Mouse (Mus musculus): ENCODE data around the gene Tekt3. TPM values are rescaled to one million over a fixed set of nuclear protein-coding genes. Genes with fewer than 3 reads are reported as not detected.

Tekt3 gene
- total RNA-seq (2021) (not detected), polyA plus RNA-seq (2012; rRNA removed) (not detected in 2 replicates)
- long read RNA-seq, result 0 reads

DNA sequence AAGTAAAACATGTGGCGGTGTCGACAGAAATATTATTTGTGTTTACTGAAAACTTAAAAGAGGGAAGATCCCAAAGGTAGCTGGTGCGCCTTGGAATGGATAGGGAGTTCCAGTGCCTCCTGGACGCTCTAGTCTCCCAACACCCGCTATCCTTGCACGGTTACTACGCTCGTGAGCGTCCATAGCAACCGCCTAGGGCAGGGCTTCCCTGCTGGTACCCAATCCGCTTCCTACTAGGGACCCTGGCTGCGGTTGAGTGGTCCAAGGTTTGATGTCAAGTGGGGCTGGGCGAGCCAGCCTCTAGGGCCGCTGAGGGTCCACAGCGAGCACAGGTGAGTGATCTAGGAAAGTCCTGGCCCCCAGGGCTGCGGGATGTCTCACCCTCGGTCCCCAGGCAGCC is at the start of gene Tekt3:
Gene Tekt3 (plus strand): TSS at position 209 of the 400 bp plus-strand sequence.
- no peak for DNase-seq

DNA sequence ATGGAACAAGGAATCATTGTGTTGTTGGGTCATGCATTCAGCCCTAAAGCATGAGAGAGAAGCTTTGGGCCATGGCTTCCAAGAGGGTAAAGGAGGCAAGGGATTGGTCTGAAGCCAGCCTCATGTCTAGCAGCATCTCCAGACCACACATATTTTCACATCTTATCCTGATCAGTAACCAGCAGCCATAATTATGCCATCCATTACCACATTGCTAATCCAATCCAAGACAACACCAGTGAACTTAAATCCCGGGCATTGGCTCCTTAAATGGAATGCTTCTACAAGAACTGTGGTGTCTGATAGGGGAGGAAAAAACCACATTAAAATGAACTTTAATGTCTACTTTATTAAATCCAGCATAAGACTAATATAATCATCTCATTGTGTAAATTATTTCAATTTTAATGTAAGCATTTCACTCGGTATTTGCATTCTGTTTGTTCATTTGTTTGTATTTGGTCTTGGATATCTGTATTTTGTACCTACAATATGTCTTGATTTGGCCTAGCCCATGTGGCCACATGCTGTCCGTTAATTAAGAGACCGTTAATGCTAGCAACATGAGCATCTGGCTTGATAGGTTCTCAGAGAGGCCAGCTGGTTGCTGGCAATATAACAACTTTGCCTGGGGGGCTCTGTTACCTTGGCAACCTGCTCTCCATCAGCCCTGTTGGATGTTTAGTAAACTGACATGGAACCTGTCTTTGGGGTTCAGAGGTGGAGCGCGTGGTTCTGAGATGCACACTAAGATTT is 43.9 kb upstream of the Tekt3 start:
- DNase-seq, result no peak

DNA sequence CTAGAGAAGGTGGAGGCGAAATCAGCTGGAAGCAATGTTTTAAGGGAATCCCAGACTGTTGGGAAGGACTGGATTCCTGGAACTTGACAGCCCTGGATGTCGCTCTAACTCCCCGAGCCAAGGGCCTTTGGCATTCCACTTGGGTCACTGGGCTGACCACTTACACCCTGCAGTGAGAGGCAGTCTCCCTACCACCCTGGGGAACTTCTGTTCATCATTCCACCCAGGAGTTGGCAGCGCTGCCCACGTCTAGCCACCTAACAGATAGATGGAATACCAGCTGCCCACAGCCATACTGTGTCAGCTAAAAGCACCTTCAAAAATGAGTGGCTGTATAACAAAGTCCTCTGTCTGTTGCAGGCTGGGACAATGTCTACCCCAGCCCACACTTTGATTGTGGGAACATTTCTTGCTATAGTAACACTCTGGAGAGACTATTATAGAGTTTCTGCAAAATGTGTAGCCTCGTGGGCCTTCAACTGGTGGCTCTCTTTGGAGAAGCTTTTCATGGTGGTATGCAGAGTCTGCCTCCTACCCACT is 43.3 kb upstream of the Tekt3 start:
- no peak for DNase-seq

DNA sequence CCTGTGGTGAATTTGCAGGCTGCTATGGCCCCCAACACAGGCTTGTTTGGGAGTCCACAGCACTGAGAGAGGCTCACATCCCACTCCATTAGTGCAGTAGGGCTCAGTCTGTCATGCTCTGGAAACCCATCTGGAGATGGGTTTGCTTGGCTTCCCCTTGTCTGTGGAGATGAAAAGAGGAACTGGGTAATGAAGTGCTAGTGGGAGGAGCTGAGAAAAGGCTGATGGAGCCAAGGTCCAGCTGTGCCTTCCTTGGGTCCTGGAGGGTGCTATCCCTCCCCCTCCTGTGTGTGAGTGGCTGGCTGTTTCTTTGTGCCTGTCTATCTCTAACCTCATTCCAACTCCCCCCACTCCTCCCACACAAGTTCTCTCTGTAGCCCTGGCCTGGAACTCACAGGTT is 40.8 kb upstream of the Tekt3 start:
- no peak for DNase-seq

DNA sequence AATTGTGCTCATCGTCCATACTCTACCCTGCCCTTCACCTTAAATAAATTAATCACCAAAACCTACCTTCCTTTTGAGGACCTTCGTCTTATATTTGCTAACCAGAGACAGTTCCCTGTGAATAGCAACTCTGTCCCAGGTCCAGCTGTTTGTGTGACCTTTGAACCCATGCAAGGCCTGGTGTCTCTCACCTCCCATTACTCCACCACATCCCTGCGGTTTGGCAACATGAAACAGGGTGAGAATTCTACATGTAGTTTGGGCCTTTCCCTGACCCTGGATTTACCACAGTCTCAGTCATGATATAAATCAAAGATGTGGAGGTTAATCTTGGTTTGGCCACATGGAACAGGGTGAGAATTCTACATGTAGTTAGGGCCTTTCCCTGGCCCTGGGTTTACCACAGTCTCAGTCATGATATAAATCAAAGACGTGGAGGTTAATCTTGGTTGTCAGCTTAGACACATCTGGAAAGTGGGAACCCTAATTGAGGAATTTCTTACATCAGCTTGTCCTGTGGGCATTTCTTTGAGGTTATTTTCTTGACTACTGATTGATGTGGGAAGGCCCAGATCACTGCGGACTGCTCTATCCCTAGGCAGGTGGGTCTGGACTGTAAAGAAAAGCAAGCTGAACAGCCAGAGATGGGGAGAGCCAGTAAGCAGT is 40.2 kb upstream of the Tekt3 start:
- peak; percentile 24 for DNase-seq

DNA sequence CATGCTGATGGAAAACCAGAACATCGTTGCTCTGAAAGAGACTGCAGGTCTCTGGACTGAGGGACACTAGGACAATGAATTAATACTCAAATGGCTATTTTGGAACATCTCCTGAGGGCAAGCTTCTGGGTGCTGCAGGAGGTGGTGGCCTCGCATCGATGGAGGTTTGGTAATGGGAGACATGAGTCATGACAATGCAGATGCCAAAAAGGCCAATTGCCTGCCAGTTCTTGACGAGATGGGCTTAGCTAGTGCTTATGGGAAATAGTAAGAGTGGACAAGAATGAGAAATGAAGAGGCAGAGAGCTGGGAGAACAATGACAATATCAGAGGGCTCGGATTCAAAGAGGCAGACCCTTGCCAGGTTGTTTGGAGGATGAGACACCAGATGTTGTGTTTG is 38.0 kb upstream of the Tekt3 start:
- DNase-seq, result peak; percentile 67

DNA sequence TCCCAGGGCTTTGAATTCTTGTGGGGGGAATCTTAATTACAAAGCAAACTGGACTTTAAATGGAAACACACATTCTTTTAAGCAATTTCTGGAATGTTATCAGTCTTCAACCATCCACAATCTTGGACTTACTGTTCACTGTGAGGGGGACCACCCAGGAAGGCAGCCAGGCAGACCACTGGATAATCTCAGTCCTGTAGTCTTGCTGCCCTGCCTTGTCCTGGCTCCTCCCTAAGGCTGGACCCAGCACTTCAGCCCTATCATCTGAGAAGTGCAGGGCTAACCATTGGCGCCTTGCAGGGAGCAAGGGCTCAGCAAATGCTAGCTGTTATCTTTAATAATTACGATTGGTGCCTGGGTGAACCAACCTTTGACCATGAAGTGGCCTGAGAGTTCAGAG is 37.3 kb upstream of the Tekt3 start:
- no peak for DNase-seq

DNA sequence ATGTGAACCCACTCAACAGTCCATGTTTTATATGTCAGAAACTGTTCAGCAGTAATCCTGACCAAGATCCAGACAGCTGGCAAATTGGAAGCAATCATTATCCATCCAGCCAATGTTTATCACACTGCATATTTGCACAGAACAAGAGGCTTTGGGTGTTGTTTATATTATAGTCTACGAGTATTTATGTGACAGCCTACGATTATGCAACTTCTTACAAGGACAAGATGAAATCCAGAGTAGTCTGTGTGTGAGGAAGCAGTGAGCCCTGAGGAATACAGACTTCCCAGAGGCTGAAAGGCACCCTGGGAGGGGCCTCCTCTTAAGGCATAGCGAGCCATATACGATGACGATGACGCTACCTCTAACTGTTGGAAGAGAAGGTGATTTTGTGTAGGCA is 36.0 kb upstream of the Tekt3 start:
- DNase-seq, result no peak

DNA sequence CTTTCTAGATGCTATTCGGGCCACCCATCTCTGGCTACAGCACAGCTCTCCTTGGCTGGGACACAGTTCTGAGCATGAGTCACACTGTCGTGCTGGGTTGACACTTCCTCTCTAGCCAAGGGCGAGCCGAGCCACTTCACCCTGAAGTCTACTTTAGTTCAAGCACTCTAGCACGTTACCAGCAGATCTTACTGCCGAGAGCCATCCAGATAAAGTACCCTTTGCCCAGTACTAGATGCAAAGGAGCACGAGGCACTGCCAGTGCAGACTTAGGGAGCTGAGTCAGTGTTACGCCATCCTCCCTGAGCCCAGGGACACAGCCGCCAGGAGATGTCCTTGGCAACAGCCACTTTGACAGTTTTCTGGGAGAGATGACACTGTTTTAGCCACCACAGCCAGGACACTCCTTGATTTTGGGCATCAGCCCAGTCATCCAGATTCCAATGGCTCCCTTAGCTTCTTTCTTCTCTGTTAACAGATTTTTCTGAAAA is 34.8 kb upstream of the Tekt3 start:
- peak; percentile 91 for DNase-seq

DNA sequence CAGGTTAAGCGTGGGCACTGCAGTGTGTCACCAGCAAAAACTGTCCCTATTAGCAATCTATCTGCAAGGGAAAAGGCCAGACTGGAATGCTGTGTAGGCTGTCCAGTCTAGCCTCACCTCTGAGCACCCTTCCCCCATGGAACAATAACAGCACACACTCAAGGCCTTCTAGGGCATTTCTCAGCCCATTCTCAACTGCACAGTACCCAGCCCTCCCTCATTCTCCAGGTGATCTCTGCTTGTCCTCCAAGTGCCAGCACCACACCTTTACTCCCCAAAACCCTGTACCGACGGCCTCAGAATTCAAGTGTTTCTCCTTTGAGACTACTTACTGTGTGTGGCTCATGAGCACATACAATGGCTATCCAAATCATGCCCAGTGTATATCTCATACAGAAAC is 33.3 kb upstream of the Tekt3 start:
- no peak for DNase-seq

DNA sequence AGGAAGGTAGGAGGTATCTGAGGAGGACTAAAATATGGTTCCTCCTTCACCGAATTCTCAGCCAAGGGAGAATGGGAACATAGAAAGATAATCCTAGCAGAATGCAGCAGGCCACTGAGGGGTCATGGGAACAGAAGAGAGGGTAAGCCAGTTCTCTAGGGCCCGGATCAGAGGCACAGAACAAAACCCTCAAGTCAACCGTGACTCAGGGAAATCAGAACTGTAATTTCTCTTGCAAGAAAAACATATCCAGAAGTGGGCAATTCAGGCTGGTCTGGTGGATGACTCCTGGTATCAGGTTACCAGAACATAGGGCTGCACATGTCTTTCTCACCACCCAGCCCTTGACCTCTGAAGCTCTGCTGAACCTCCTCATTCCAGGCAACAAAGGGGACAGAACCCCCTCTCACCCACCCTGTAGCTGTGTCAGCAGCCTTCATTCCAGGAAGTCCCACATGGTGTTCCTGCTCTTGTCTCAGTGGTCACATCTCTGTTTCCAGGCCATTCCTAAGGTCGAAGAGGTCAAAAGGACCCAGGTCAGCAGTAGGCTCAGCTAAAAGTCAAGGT is 32.2 kb upstream of the Tekt3 start:
- no peak for DNase-seq

DNA sequence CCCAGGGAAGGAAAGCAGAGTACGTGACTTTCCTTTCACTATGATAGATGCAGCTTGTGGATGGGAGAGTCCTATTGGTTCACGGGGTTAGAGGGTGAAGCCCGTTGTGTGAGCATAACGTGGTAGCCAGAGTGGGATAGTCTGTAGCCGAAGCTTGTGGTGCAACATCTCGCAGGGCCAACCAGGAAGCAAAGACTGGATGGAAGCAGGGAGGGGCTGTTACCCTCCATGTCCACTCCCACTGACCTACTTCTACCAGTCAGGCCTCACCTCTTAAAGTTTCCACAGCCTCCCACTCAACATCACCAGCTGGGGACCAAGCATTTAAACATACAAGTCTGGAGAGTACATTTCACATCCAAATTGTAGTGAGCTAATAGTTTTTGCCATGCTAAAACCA is 31.7 kb upstream of the Tekt3 start:
- DNase-seq, result peak; percentile 40

DNA sequence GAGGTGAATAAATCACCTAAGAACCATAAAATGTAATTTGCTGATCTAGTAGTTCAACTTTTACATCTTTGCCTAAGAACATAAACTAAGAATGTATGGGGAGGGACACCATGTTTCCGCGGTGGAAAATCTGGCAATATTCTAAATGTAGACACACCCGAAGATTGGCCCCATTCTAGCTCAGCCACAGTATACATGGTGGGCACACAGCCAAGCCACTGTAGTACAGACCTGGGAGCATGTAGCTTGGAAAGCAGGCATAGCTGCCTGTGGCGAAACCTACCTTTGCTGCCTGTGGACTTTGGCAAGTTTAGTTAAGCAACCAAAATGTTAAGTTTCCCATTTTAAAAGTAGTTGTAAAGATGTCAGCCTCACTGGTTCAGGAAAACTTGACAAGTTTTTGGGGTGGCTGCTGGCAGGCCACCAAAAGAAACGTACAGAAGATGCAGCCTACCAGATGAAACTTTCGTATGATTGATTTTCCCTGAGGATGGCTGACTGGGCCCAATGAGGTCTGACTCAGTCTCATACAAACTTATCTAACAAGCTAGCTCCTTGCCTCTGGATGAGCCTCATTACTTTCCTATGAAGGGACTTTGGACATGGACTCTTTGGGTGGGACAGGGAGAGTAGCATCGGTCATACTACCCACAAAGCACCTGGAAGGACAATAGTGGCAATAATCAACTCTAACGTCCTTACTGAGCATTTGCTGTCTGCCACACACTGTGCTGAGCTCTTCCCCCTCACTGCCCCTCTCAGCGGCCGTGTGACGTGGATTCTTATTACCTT is 25.8 kb upstream of the Tekt3 start:
- DNase-seq, result no peak

DNA sequence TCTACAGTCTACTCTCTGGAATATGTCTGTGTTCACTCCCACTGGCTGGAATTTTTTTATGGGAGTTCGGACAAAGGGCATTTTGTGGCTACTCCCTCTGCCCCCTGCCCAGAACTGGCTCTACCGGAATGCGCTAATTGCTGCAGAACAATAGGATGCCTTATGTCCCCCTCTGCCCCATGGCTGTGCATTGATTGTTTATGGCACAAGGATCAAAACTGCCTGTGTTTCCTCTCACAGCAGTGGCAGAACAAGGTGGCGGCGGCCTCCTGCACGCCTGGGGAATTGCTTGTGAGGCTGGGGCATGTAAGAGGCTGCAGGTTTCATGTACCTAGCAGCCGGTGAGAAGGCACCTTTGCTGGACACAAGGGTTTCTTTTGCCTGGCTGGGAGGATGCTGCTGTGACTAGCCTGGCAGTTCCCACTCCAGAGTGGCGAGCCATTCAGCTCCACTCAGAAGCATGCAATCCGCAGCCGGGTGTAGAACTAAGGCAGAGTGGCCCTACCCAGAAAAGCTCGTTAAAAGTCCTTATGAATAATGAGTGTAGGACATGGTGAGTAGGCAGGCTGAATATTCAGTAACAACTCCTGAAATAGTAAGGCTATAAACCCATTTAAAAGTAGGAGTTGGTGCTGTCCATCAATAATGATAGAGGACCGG is 21.3 kb upstream of the Tekt3 start:
- DNase-seq, result no peak

DNA sequence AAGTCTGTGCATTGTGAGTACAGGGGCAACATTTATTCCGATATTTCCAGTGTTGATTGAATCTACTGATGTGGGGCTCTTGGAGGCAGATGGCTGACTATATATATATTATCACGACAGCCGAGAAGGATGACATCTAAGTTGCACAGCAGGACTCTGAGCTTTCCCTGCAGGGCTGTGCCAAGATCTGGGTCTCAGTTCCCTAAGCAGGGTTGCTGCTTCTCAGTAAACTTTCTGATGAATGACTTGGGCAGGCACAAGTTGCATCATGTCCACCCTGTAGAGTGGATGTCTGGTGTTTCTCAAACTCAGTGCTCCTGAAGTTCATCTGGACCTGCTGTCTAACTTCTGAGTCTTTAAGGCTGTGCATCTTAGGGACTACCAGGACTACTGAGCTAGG is 15.7 kb upstream of the Tekt3 start:
- DNase-seq, result no peak

DNA sequence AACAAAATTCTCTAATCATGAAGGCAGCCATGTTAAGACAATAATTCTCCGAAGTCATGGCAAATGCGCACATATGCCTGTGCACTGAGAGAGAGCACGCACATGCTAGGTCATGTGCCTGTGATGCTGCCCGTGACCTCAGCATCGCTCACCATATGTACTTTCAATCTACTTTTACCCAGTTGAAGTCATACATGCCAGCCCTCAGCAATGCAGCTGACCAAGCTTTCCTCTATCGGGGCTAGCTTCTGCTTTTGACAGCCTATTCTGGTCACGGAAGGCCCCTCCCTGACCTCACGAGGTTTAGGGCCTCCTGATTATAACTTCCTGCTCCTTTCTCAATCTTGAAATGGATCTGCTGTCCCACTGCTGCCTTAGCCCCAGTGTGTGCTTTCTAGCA is 15.1 kb upstream of the Tekt3 start:
- no peak for DNase-seq

DNA sequence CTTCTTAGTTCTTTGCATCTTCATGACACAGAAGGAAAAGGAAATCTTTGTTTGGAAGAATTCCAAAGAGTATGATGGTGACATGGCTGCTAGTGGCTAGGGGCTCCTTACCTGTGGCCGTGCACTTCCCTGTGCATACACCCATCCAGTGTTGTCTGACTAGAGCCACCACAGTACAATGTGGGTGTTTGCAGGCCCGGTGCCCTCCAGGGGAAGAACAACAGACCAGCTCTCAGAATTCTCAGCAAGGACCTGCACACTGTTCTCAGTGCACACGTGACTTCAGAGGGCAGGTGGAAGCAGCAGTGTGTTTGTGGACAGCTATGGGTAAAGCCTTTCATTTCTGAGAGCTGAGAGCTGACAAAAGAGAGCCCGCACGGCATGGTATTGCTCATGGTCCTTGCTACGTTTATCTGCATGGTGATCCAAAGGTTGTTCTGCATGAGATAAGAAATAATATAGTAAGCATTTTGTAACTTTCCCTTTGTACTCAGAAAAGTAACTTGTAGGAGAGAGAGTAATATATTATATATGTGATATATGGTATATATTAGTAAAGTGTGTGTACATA is 11.0 kb upstream of the Tekt3 start:
- no peak for DNase-seq

DNA sequence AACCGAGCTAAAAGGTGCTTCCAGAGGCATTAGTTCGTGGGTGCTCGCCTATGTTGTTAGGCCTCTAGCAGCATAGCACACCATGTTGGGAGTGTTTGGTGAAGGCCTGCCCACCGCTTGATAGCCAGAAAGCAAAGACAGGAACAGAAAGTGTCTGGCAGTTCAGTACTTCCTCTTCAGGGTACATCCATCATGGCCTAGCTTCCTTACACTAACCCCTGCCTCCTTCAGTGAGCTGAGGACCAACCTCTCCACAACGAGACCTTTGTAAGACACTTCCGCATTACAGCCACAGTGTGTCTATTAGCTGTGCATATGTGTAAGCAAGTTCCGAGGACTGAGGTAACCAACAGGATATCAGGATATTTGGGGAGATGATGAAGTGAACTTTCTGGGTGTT is 10.4 kb upstream of the Tekt3 start:
- no peak for DNase-seq

DNA sequence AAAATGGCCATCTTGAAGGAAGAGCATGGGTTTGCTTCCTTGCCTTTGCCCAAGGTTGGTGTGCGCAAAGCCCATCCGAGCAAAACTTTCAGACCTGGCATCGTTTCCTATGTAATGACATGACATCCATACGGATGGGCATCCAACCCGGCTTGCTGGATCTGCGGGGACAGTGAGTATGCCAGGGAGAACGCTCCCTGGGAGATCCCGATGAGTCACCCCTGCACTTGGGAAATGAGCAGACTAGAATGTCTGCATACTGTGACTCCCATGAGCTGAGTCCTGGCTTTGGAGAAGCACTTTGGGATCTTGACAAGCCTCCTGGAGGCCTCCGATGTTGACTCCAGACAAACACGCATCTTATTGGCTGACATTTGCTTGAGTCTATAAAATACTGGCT is 9.5 kb upstream of the Tekt3 start:
- peak; percentile 27 for DNase-seq

DNA sequence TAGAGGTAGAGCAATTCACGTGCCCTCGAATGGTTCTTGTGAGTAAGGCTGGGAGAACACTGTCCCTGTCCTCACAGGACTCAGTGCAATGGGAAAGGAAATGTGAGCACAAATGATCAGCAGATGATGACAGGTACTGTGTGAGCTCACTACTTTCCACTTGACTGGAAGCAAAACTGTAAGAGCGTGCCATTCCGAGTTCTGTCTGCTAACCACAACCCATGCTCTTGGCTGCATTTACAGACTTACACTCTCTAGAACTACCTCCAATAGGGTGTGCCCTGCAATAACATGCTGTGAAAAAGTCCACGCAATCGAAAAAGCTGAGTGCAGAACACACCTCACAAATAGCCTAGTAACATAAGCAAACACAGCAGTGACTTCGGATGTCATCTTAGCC is 5.9 kb upstream of the Tekt3 start:
- no peak for DNase-seq

DNA sequence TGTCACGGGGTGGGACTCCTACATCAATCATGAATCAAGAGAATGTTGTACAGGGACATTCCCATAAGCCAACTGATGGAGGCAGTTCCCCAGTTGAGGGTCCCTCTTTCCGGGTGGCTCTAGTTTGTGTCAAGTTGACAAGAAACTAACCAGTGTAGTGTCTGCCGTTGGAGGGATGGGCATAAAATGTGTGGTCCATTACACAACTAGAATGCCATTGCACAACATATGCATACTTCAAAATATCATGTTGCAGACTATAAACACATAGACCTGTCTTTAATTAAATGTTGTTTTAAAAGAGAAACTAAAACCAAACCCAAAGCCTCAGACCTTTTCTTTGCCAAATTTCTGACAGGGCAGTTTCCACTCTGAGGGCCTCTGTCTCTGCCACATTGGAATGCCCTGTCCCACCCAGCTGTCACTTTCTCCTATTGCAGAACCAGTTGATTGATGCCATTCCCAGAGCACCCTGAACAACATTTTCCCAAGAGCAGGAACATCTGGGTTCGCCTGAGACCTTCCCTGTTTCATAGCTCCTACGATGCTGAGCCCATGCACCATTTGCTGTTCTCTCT is 3.0 kb upstream of the Tekt3 start:
- no peak for DNase-seq

Measured in adrenal gland, adult 2 months (tissue).